In the genomic region with DNA sequence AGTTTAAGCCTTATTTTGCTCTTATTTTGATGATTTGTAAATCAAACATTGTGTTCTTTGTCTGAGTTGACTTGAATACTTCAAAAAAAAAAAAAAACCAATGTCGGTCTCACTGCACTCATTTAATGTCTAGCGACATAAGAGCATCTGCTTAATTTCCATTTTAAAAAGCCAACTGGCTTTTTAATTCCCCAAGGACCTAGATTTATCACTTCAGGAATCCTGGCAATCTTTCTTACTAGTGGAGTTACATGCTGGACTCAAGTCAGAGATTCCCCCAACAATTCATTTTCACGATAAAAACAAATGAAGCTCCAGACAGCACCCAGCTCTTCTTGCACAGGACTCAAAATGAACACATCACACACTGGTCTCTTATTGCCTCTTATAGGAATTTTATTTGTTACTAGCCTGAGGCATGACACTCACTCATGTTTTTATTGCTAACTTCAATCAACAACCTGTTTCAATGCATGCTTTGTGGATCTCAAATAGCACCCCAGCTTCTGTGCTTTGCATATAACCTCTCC, we compare ENCODE assay signal across 22 mouse cellular contexts.
A peak's percentile ranks its signal among the peaks of the same experiment; 100 is the strongest.
DNase-seq lines count a peak whose midpoint lies in the region; ATAC-seq and TF ChIP-seq lines count a peak whose summit lies in the region.
"Had no signal": no experiment of that assay in that cellular context is flagged by ENCODE, and none has a peak within 500 bp of the region (broad histone marks: within the 10 kb centered on the region; RNA-seq: fewer than 3 reads in every experiment).

No protein-coding gene starts in this region.

- TF ChIP-seq CTCF in kidney, postnatal 0 days (IDR thresholded peaks at IDR 0.05; ENCODE audit: low read depth): no peak

- no peaks in the 10 kb centered on the region for H3K4me1 ChIP-seq in forebrain, embryonic 16.5 days (replicated peaks; ENCODE audit: control insufficient read depth, insufficient read depth, low read length)
- H3K4me1 ChIP-seq in forebrain, embryonic 15.5 days: peaks cover 10% of the 10 kb centered on the region
- no peaks in the 10 kb centered on the region for H3K4me1 ChIP-seq in kidney, postnatal 0 days (replicated peaks; ENCODE audit: insufficient read depth, low read length)
- H3K4me1 ChIP-seq in kidney, embryonic 16.5 days (ENCODE audit: insufficient read depth, low read length): no peaks in the 10 kb centered on the region
- H3K4me1 ChIP-seq: embryonic facial prominence, embryonic 12.5 days; heart, embryonic 13.5 days had no signal

- H3K9me3 ChIP-seq in forebrain, embryonic 16.5 days (ENCODE audit: control insufficient read depth, low read length): no peaks in the 10 kb centered on the region
- no peaks in the 10 kb centered on the region for H3K9me3 ChIP-seq in forebrain, embryonic 15.5 days
- no peaks in the 10 kb centered on the region for H3K9me3 ChIP-seq in kidney, postnatal 0 days (replicated peaks; ENCODE audit: low read length)
- H3K9me3 ChIP-seq in kidney, embryonic 16.5 days (ENCODE audit: low read length): no peaks in the 10 kb centered on the region
- H3K9me3 ChIP-seq: embryonic facial prominence, embryonic 12.5 days; heart, embryonic 13.5 days had no signal

- H3K4me2 ChIP-seq in forebrain, embryonic 16.5 days (ENCODE audit: low read length): no peak overlapping the region
- H3K4me2 ChIP-seq in forebrain, embryonic 15.5 days (replicated peaks): no peak overlapping the region
- no peak overlapping the region for H3K4me2 ChIP-seq in kidney, postnatal 0 days (ENCODE audit: low read length)
- H3K4me2 ChIP-seq in kidney, embryonic 16.5 days (replicated peaks; ENCODE audit: low read depth, low read length): no peak overlapping the region
- H3K4me2 ChIP-seq: embryonic facial prominence, embryonic 12.5 days; heart, embryonic 13.5 days; hindbrain, embryonic 14.5 days had no signal

- H3K4me3 ChIP-seq in forebrain, embryonic 16.5 days (replicated peaks; ENCODE audit: low read length): no peak overlapping the region
- H3K4me3 ChIP-seq in forebrain, embryonic 15.5 days: no peak overlapping the region
- H3K4me3 ChIP-seq in kidney, postnatal 0 days (replicated peaks; ENCODE audit: low read depth, low read length): no peak overlapping the region
- H3K4me3 ChIP-seq in kidney, embryonic 16.5 days (ENCODE audit: low read length): no peak overlapping the region
- H3K4me3 ChIP-seq: embryonic facial prominence, embryonic 12.5 days; heart, embryonic 13.5 days had no signal

- ATAC-seq in forebrain, embryonic 16.5 days: peak; percentile 15
- ATAC-seq in forebrain, embryonic 15.5 days (replicated peaks): no peak
- ATAC-seq in kidney, postnatal 0 days (replicated peaks; ENCODE audit: low FRiP score, low read depth): no peak
- ATAC-seq in kidney, embryonic 16.5 days (ENCODE audit: low FRiP score, low TSS enrichment): no peak
- ATAC-seq: inflammation-experienced regulatory T-cells, adult 6 months; intestine, postnatal 0 days had no signal

- peak; percentile 14 for DNase-seq in kidney, postnatal 0 days (ENCODE audit: low spot score)
- peak; percentile 3 for DNase-seq in brain, adult 2 months (ENCODE audit: low read depth, low spot score)
- DNase-seq in brain, embryonic 18.5 days (ENCODE audit: low read depth, low spot score): peak; percentile 10
- DNase-seq in urinary bladder, postnatal 36 days (ENCODE audit: low spot score in 2 of 2): no peak
- DNase-seq in lung, postnatal 10 days: no peak
- DNase-seq: adrenal gland, adult 2 months; adrenal gland, postnatal 25 days; cerebellum, adult 11-12 months; cerebellum, adult 9-10 months; cerebellum, postnatal 25 days; gastrocnemius, postnatal 36 days; heart, adult 11 months; heart, postnatal 4 days had no signal

- no peaks in the 10 kb centered on the region for H3K36me3 ChIP-seq in forebrain, embryonic 16.5 days (ENCODE audit: control insufficient read depth, insufficient read depth)
- no peaks in the 10 kb centered on the region for H3K36me3 ChIP-seq in forebrain, embryonic 15.5 days
- H3K36me3 ChIP-seq in kidney, postnatal 0 days (ENCODE audit: insufficient read depth, low read length): no peaks in the 10 kb centered on the region
- H3K36me3 ChIP-seq in kidney, embryonic 16.5 days (ENCODE audit: insufficient read depth, low read length): no peaks in the 10 kb centered on the region
- H3K36me3 ChIP-seq: embryonic facial prominence, embryonic 12.5 days; heart, embryonic 13.5 days had no signal

- no peak overlapping the region for H3K9ac ChIP-seq in forebrain, embryonic 16.5 days (replicated peaks; ENCODE audit: low read depth, low read length)
- H3K9ac ChIP-seq in forebrain, embryonic 15.5 days (replicated peaks): no peak overlapping the region
- H3K9ac ChIP-seq in kidney, postnatal 0 days (ENCODE audit: low read depth, low read length): no peak overlapping the region
- no peak overlapping the region for H3K9ac ChIP-seq in kidney, embryonic 16.5 days (replicated peaks; ENCODE audit: low read length)
- H3K9ac ChIP-seq: embryonic facial prominence, embryonic 12.5 days; heart, embryonic 13.5 days; hindbrain, embryonic 14.5 days had no signal

- H3K27me3 ChIP-seq in forebrain, embryonic 16.5 days (replicated peaks; ENCODE audit: control insufficient read depth, insufficient read depth, low read length): no peaks in the 10 kb centered on the region
- no peaks in the 10 kb centered on the region for H3K27me3 ChIP-seq in forebrain, embryonic 15.5 days
- no peaks in the 10 kb centered on the region for H3K27me3 ChIP-seq in kidney, postnatal 0 days (ENCODE audit: insufficient read depth, low read length)
- no peaks in the 10 kb centered on the region for H3K27me3 ChIP-seq in kidney, embryonic 16.5 days (ENCODE audit: insufficient read depth, low read length)
- H3K27me3 ChIP-seq: CH12.LX; embryonic facial prominence, embryonic 12.5 days; heart, embryonic 13.5 days had no signal

- WGBS in forebrain, embryonic 16.5 days: 39% methylated on average over 3 of the region's 3 CpGs
- 48% methylated on average over 3 of the region's 3 CpGs for WGBS in forebrain, embryonic 15.5 days
- 70% methylated on average over 3 of the region's 3 CpGs for WGBS in kidney, postnatal 0 days
- WGBS in kidney, embryonic 16.5 days: 73% methylated on average over 3 of the region's 3 CpGs

- H3K27ac ChIP-seq in forebrain, embryonic 16.5 days (ENCODE audit: low read length): no peak overlapping the region
- H3K27ac ChIP-seq in forebrain, embryonic 15.5 days (replicated peaks): no peak overlapping the region
- H3K27ac ChIP-seq in kidney, postnatal 0 days: no peak overlapping the region
- H3K27ac ChIP-seq in kidney, embryonic 16.5 days (ENCODE audit: low read length): no peak overlapping the region
- H3K27ac ChIP-seq: embryonic facial prominence, embryonic 12.5 days; heart, embryonic 13.5 days; hindbrain, embryonic 14.5 days had no signal

Comparison
In these comparisons a context has a peak if more than half of its experiments do, and no peak if none do; other contexts are left out.
1. DNase-seq: peak in kidney, postnatal 0 days (single experiment), brain, adult 2 months (single experiment) and brain, embryonic 18.5 days (single experiment); none in urinary bladder, postnatal 36 days (0 of 2) and lung, postnatal 10 days (single experiment).